Mouse (Mus musculus): Measurements from ENCODE around the gene Noct. TPM values are rescaled to one million over a fixed set of nuclear protein-coding genes. Genes with fewer than 3 reads are reported as not detected.

The Noct gene
- polyA plus RNA-seq, 1 experiment from 2014 or later = 12.2 TPM

Small RNA genes lying within 50 kb of the gene (microRNA-seq; reads per million reads assigned to microRNA genes)
- not detected for gene Gm24282 (ENCODE audit: borderline number of aligned reads)

Other genes starting within 250 kb of the Noct start
- 44.5 and 48.2 TPM in 2 replicates for gene Elf2, start 116.2 kb downstream of the Noct start, polyA plus RNA-seq (2014; fragmentation: Nextera tagmentation; extraction: Ambion mirVana)
- gene Mgarp, start 172.3 kb downstream of the Noct start, polyA plus RNA-seq (2014; fragmentation: Nextera tagmentation; extraction: Ambion mirVana) = 14.2 and 15.4 TPM in 2 replicates
- 1,265 and 1,267 TPM in 2 replicates for gene Ndufc1, start 184.5 kb downstream of the Noct start, polyA plus RNA-seq (2014; fragmentation: Nextera tagmentation; extraction: Ambion mirVana)
- gene Naa15, start 190.7 kb downstream of the Noct start, polyA plus RNA-seq (2014; fragmentation: Nextera tagmentation; extraction: Ambion mirVana) = 37.8 and 39.6 TPM in 2 replicates